In genomic region chr6:87443253-87443652, GRCm38 (mm10) we compare ENCODE assay signal across 32 mouse cellular contexts. TPM values are rescaled to one million over a fixed set of nuclear protein-coding genes. Genes with fewer than 3 reads are reported as not detected.
A peak's percentile ranks its signal among the peaks of the same experiment; 100 is the strongest.
DNase-seq lines count a peak whose midpoint lies in the region; ATAC-seq lines count a peak whose summit lies in the region.
"Had no signal": no experiment of that assay in that cellular context is flagged by ENCODE, and none has a peak within 500 bp of the region (broad histone marks: within the 10 kb centered on the region; RNA-seq: fewer than 3 reads in every experiment).

No protein-coding gene starts in this region.

- H3K4me2 ChIP-seq in heart, embryonic 13.5 days, result peak overlapping the region; percentile 31
- H3K4me2 ChIP-seq in heart, embryonic 16.5 days (ENCODE audit: low read depth, low read length), result no peak overlapping the region
- H3K4me2 ChIP-seq: embryonic facial prominence, embryonic 13.5 days; forebrain, embryonic 12.5 days; forebrain, embryonic 15.5 days; hindbrain, embryonic 13.5 days; intestine, embryonic 15.5 days; kidney, embryonic 15.5 days had no signal

- H3K27me3 ChIP-seq in heart, embryonic 10.5 days (ENCODE audit: insufficient read depth, poor library complexity, severe bottlenecking), result peaks cover 11% of the 10 kb centered on the region; the same call in 1 of the 2 replicates
- H3K27me3 ChIP-seq in heart, embryonic 13.5 days (replicated peaks), result peaks cover 65% of the 10 kb centered on the region
- H3K27me3 ChIP-seq in heart, embryonic 16.5 days (ENCODE audit: control insufficient read depth, insufficient read depth, low read length), result peaks cover 47% of the 10 kb centered on the region
- H3K27me3 ChIP-seq: embryonic facial prominence, embryonic 13.5 days; forebrain, embryonic 12.5 days; forebrain, embryonic 15.5 days; hindbrain, embryonic 13.5 days; intestine, embryonic 15.5 days; kidney, embryonic 15.5 days had no signal

- peak; percentile 92 for DNase-seq in heart, embryonic 10.5 days (ENCODE audit: low spot score)
- no peak for DNase-seq in heart, adult 11 months
- no peak for DNase-seq in heart, adult 8-10 months (ENCODE audit: low spot score)
- DNase-seq in heart, postnatal 10 days, result no peak
- DNase-seq: adrenal gland, adult 8-10 months; adrenal gland, postnatal 25 days; cerebellum, adult 11-12 months; cerebellum, adult 8-10 months; cerebellum, postnatal 10 days; cerebellum, postnatal 36 days; embryo, embryonic 11 days; gastrocnemius, postnatal 25 days; kidney, adult 11 months; kidney, adult 8-10 months had no signal

- H3K4me1 ChIP-seq in heart, embryonic 10.5 days, result peaks cover 47% of the 10 kb centered on the region
- peaks cover 46% of the 10 kb centered on the region for H3K4me1 ChIP-seq in heart, embryonic 13.5 days
- H3K4me1 ChIP-seq in heart, embryonic 16.5 days (ENCODE audit: control insufficient read depth, insufficient read depth, low read length), result peaks cover 14% of the 10 kb centered on the region
- H3K4me1 ChIP-seq: embryonic facial prominence, embryonic 10.5 days; forebrain, embryonic 12.5 days; intestine, embryonic 15.5 days; kidney, embryonic 15.5 days had no signal

- H3K9ac ChIP-seq in heart, embryonic 13.5 days, result no peak overlapping the region
- H3K9ac ChIP-seq in heart, embryonic 16.5 days (ENCODE audit: low read length), result no peak overlapping the region
- H3K9ac ChIP-seq: embryonic facial prominence, embryonic 13.5 days; forebrain, embryonic 12.5 days; forebrain, embryonic 15.5 days; hindbrain, embryonic 13.5 days; intestine, embryonic 15.5 days; kidney, embryonic 15.5 days had no signal

- no peaks in the 10 kb centered on the region for H3K9me3 ChIP-seq in heart, embryonic 10.5 days
- no peaks in the 10 kb centered on the region for H3K9me3 ChIP-seq in heart, embryonic 13.5 days
- H3K9me3 ChIP-seq in heart, embryonic 16.5 days (replicated peaks; ENCODE audit: control insufficient read depth, low read length), result 0 out of 2 replicates have a peak, but pooled peaks cover 3% of the 10 kb centered on the region
- H3K9me3 ChIP-seq: embryonic facial prominence, embryonic 10.5 days; embryonic facial prominence, embryonic 13.5 days; forebrain, embryonic 12.5 days; forebrain, embryonic 15.5 days; hindbrain, embryonic 10.5 days; hindbrain, embryonic 13.5 days; intestine, embryonic 15.5 days; kidney, embryonic 15.5 days had no signal

- 24% methylated on average over 11 of the region's 11 CpGs for WGBS in heart, embryonic 10.5 days
- WGBS in heart, embryonic 13.5 days, result 17% methylated on average over 11 of the region's 11 CpGs
- WGBS in heart, embryonic 16.5 days, result 31% methylated on average over 11 of the region's 11 CpGs

- peak overlapping the region; percentile 10; the same call in 1 of the 2 replicates for H3K4me3 ChIP-seq in heart, embryonic 10.5 days
- no peak overlapping the region for H3K4me3 ChIP-seq in heart, embryonic 13.5 days
- H3K4me3 ChIP-seq in heart, embryonic 16.5 days (ENCODE audit: low read length), result no peak overlapping the region
- H3K4me3 ChIP-seq: embryonic facial prominence, embryonic 10.5 days; embryonic facial prominence, embryonic 13.5 days; erythroblast, embryonic 14.5 days; forebrain, embryonic 12.5 days; forebrain, embryonic 15.5 days; hindbrain, embryonic 10.5 days; hindbrain, embryonic 13.5 days; intestine, embryonic 15.5 days; kidney, embryonic 15.5 days had no signal

- ATAC-seq in heart, embryonic 13.5 days (ENCODE audit: extremely low read depth, insufficient number of reproducible peaks, low FRiP score, low TSS enrichment), result peak; percentile 42; the same call in 1 of the 2 replicates
- ATAC-seq in heart, embryonic 16.5 days (replicated peaks; ENCODE audit: extremely low read depth, insufficient read depth, low FRiP score), result peak; percentile 70; the same call in 1 of the 2 replicates
- ATAC-seq: activated CD4-positive, CD25-positive, alpha-beta regulatory T cell, adult 4 months; forebrain, embryonic 15.5 days; hindbrain, embryonic 16.5 days; intestine, embryonic 15.5 days had no signal

- H3K27ac ChIP-seq in heart, embryonic 10.5 days, result peak overlapping the region; percentile 56; the same call in 1 of the 2 replicates
- H3K27ac ChIP-seq in heart, embryonic 13.5 days (replicated peaks), result peak overlapping the region; percentile 59
- H3K27ac ChIP-seq in heart, embryonic 16.5 days (ENCODE audit: low read length), result peak overlapping the region; percentile 21; the same call in 1 of the 2 replicates
- H3K27ac ChIP-seq: embryonic facial prominence, embryonic 10.5 days; embryonic facial prominence, embryonic 13.5 days; forebrain, embryonic 12.5 days; forebrain, embryonic 15.5 days; hindbrain, embryonic 10.5 days; hindbrain, embryonic 13.5 days; intestine, embryonic 15.5 days; kidney, embryonic 15.5 days had no signal

- intact Hi-C loops in heart, postnatal 10 days (cut with DNase I), result no loop called here

- H3K36me3 ChIP-seq in heart, embryonic 10.5 days, result no peaks in the 10 kb centered on the region
- no peaks in the 10 kb centered on the region for H3K36me3 ChIP-seq in heart, embryonic 13.5 days
- no peaks in the 10 kb centered on the region for H3K36me3 ChIP-seq in heart, embryonic 16.5 days (ENCODE audit: control insufficient read depth, insufficient read depth)
- H3K36me3 ChIP-seq: embryonic facial prominence, embryonic 10.5 days; embryonic facial prominence, embryonic 13.5 days; forebrain, embryonic 12.5 days; forebrain, embryonic 15.5 days; hindbrain, embryonic 10.5 days; hindbrain, embryonic 13.5 days; intestine, embryonic 15.5 days; kidney, embryonic 15.5 days had no signal

RNA-seq across cellular contexts. Expression of gene Bmp10, which starts 14.5 kb away (rescaled TPM):
- polyA plus RNA-seq in heart, embryonic 10.5 days (2016; fragmentation: Nextera tagmentation; extraction: Ambion mirVana), result 4.5 and 6.2 TPM in 2 replicates
- 4.2 and 4.8 TPM in 2 replicates for polyA plus RNA-seq in heart, embryonic 13.5 days (2015; fragmentation: Nextera tagmentation; extraction: Ambion mirVana)
- total RNA-seq in heart, adult 8-10 months (2022), result 10 to 100 TPM; 20.9 to 75.6 (median 50.9) TPM
- 3.7 and 7.5 TPM in 2 replicates for polyA plus RNA-seq in heart, embryonic 16.5 days (2015; fragmentation: Nextera tagmentation; extraction: Ambion mirVana)
- total RNA-seq in heart, postnatal 10 days (2021), result 100 to 1,000 TPM in 1 of 2 experiments, 10 to 100 TPM in 1; 23.2 to 106 TPM
- total RNA-seq: adrenal gland, adult 8-10 months; adrenal gland, postnatal 25 days; ES-E14; gastrocnemius, adult 8-10 months; gastrocnemius, postnatal 25 days had no signal
- polyA plus RNA-seq: activated CD4-positive, CD25-positive, alpha-beta regulatory T cell, adult 4 months; brain, embryonic 14.5 days; cortical plate, adult 2 months; embryonic facial prominence, embryonic 10.5 days; embryonic facial prominence, embryonic 13.5 days; erythroblast, embryonic 14.5 days; forebrain, embryonic 12.5 days; forebrain, embryonic 15.5 days; gonadal fat pad, adult 2 months; hindbrain, embryonic 10.5 days; hindbrain, embryonic 13.5 days; hindbrain, embryonic 16.5 days; intestine, embryonic 15.5 days; kidney, embryonic 15.5 days had no signal

RNA-seq across cellular contexts. Expression of gene Gkn3, which starts 54.5 kb away (rescaled TPM):
- 0.17 and 0.58 TPM in 2 replicates for polyA plus RNA-seq in heart, embryonic 10.5 days (2016; fragmentation: Nextera tagmentation; extraction: Ambion mirVana)
- 0.99 and 1.4 TPM in 2 replicates for polyA plus RNA-seq in heart, embryonic 13.5 days (2015; fragmentation: Nextera tagmentation; extraction: Ambion mirVana)
- total RNA-seq in heart, adult 8-10 months (2022), result 1 to 10 TPM in 3 of 4 experiments, under 1 TPM in 1; 0.53 to 2.5 (median 1.5) TPM
- polyA plus RNA-seq in heart, embryonic 16.5 days (2015; fragmentation: Nextera tagmentation; extraction: Ambion mirVana), result 0.62 and 1.4 TPM in 2 replicates
- total RNA-seq in heart, postnatal 10 days (2021), result 1 to 10 TPM; 1.1 to 1.7 TPM
- total RNA-seq: adrenal gland, postnatal 25 days; ES-E14 had no signal
- polyA plus RNA-seq: activated CD4-positive, CD25-positive, alpha-beta regulatory T cell, adult 4 months; embryonic facial prominence, embryonic 10.5 days; erythroblast, embryonic 14.5 days; hindbrain, embryonic 10.5 days had no signal
